ENCODE assay signal across 8 mouse cellular contexts in genomic region chr15:67301871-67302363, GRCm38 (mm10).
A peak's percentile ranks its signal among the peaks of the same experiment; 100 is the strongest.
DNase-seq lines count a peak whose midpoint lies in the region; ATAC-seq and TF ChIP-seq lines count a peak whose summit lies in the region.

No protein-coding gene starts in this region.

- H3K27me3 ChIP-seq in kidney, postnatal 0 days (ENCODE audit: insufficient read depth, low read length), result no peaks in the 10 kb centered on the region
- no peaks in the 10 kb centered on the region for H3K27me3 ChIP-seq in stomach, embryonic 15.5 days (replicated peaks)
- no peaks in the 10 kb centered on the region for H3K27me3 ChIP-seq in hindbrain, embryonic 12.5 days

- no peak overlapping the region for H3K9ac ChIP-seq in kidney, postnatal 0 days (ENCODE audit: low read depth, low read length)
- no peak overlapping the region for H3K9ac ChIP-seq in stomach, embryonic 15.5 days
- no peak overlapping the region for H3K9ac ChIP-seq in hindbrain, embryonic 12.5 days

- 42% methylated on average over 6 of the region's 6 CpGs for WGBS in kidney, postnatal 0 days
- 56% methylated on average over 6 of the region's 6 CpGs for WGBS in stomach, embryonic 15.5 days
- 83% methylated on average over 6 of the region's 6 CpGs for WGBS in hindbrain, embryonic 12.5 days

- H3K4me2 ChIP-seq in kidney, postnatal 0 days (ENCODE audit: low read length), result no peak overlapping the region
- H3K4me2 ChIP-seq in stomach, embryonic 15.5 days, result no peak overlapping the region
- H3K4me2 ChIP-seq in hindbrain, embryonic 12.5 days (replicated peaks), result no peak overlapping the region

- peak; percentile 40; the same call in 1 of the 2 replicates for ATAC-seq in kidney, postnatal 0 days (replicated peaks; ENCODE audit: low FRiP score, low read depth)
- ATAC-seq in stomach, embryonic 15.5 days (ENCODE audit: insufficient read depth, low FRiP score, low read depth), result peak; percentile 80
- no peak for ATAC-seq in hindbrain, embryonic 12.5 days (ENCODE audit: low FRiP score)

- no peaks in the 10 kb centered on the region for H3K36me3 ChIP-seq in kidney, postnatal 0 days (ENCODE audit: insufficient read depth, low read length)
- H3K36me3 ChIP-seq in stomach, embryonic 15.5 days, result no peaks in the 10 kb centered on the region
- no peaks in the 10 kb centered on the region for H3K36me3 ChIP-seq in hindbrain, embryonic 12.5 days

- DNase-seq in ovary, adult 18-20 months (ENCODE audit: low spot score), result peak; percentile 2
- DNase-seq in ovary, postnatal 10 days (ENCODE audit: low spot score), result no peak
- DNase-seq in heart, adult 9 months (ENCODE audit: low spot score in 2 of 2), result peak; percentile 84 to 88
- DNase-seq in kidney, postnatal 0 days (ENCODE audit: low spot score), result peak; percentile 80
- DNase-seq in B cell, adult 2 months, result no peak
- DNase-seq in thymus, postnatal 14 days, result no peak

- 0 out of 2 replicates have a peak, but pooled peaks cover 3% of the 10 kb centered on the region for H3K4me1 ChIP-seq in kidney, postnatal 0 days (replicated peaks; ENCODE audit: insufficient read depth, low read length)
- H3K4me1 ChIP-seq in stomach, embryonic 15.5 days, result 0 out of 2 replicates have a peak, but pooled peaks cover 7% of the 10 kb centered on the region
- no peaks in the 10 kb centered on the region for H3K4me1 ChIP-seq in hindbrain, embryonic 12.5 days

- TF ChIP-seq CTCF in kidney, postnatal 0 days (IDR thresholded peaks at IDR 0.05; ENCODE audit: low read depth), result no peak

- no peak overlapping the region for H3K4me3 ChIP-seq in kidney, postnatal 0 days (replicated peaks; ENCODE audit: low read depth, low read length)
- H3K4me3 ChIP-seq in stomach, embryonic 15.5 days (replicated peaks), result no peak overlapping the region
- H3K4me3 ChIP-seq in hindbrain, embryonic 12.5 days, result no peak overlapping the region

- 0 out of 2 replicates have a peak overlapping the region, but pooled peaks have one; percentile 1 for H3K27ac ChIP-seq in kidney, postnatal 0 days
- peak overlapping the region; percentile 72 for H3K27ac ChIP-seq in stomach, embryonic 15.5 days
- no peak overlapping the region for H3K27ac ChIP-seq in hindbrain, embryonic 12.5 days

- H3K9me3 ChIP-seq in kidney, postnatal 0 days (replicated peaks; ENCODE audit: low read length), result no peaks in the 10 kb centered on the region
- H3K9me3 ChIP-seq in stomach, embryonic 15.5 days, result no peaks in the 10 kb centered on the region
- no peaks in the 10 kb centered on the region for H3K9me3 ChIP-seq in hindbrain, embryonic 12.5 days (replicated peaks)

Comparison
In these comparisons a context has a peak if more than half of its experiments do, and no peak if none do; other contexts are left out.
1. DNase-seq: peak in ovary, adult 18-20 months (single experiment), heart, adult 9 months (2 of 2) and kidney, postnatal 0 days (single experiment); none in ovary, postnatal 10 days (single experiment), B cell, adult 2 months (0 of 2) and thymus, postnatal 14 days (single experiment).